Mouse (Mus musculus) bone marrow, adult 2 months (tissue): Measurements from ENCODE around the gene Chrnb4. TPM values are rescaled to one million over a fixed set of nuclear protein-coding genes. Genes with fewer than 3 reads are reported as not detected.

Source experiments
- H3K27ac ChIP-seq: fragments of 200-500 bp; 2 replicates; pipeline ENCODE4 v1.5.1; 2012; ENCODE audit warnings: low read depth, mild to moderate bottlenecking, control low read depth, inconsistent platforms, low read length; ENCODE audit not compliant: control insufficient read depth, poor library complexity, insufficient read depth
- H3K4me1 ChIP-seq: fragments of 200-500 bp; 2 replicates; pipeline ENCODE4 v1.6.1; 2011; ENCODE audit warnings: low read length; ENCODE audit not compliant: control insufficient read depth, insufficient read depth
- H3K4me3 ChIP-seq: fragments of 200-500 bp; replicated peaks from 2 replicates; pipeline ENCODE3; 2011; ENCODE audit warnings: mild to moderate bottlenecking, low read depth, low read length, control low read depth; ENCODE audit not compliant: control insufficient read depth
- CTCF ChIP-seq: fragments of 200-500 bp; IDR thresholded peaks from 2 replicates; pipeline ENCODE4 v1.5.1; 2011; ENCODE audit warnings: low read length, control low read depth; ENCODE audit not compliant: control insufficient read depth, insufficient read depth
- POLR2A ChIP-seq: fragments of 200-500 bp; IDR thresholded peaks from 2 replicates; pipeline ENCODE4 v1.6.1; 2011; ENCODE audit warnings: low read depth, mild to moderate bottlenecking, control low read depth, low read length, borderline replicate concordance; ENCODE audit not compliant: control insufficient read depth
- WGBS: fragments of 180-500 bp; shearing (Covaris S2); methylation state at CpG from one replicate; pipeline ENCODE4 v1.1.7; 2018; 5-methylcytosine and 5-hydroxymethylcytosine counted together
- polyA plus RNA-seq: library from polyadenylated mRNA; stranded (reverse); fragments of >200 nt; gene quantifications from 2 replicates; pipeline ENCODE4 v1.2.4, GENCODE M21; 2011; ENCODE audit warnings: low replicate concordance; ENCODE audit not compliant: missing spikeins, insufficient read depth, insufficient read length

Gene Chrnb4
- polyA plus RNA-seq, 1 experiment = not detected

GRCm38 (mm10) chr9:55058067-55058466 lies 9.5 kb upstream of the Chrnb4 start:
- no peak overlapping the region for H3K4me3 ChIP-seq
- H3K27ac ChIP-seq = no peak overlapping the region
- WGBS = 80% methylated on average over 4 of the region's 4 CpGs
- TF ChIP-seq CTCF = no peak
- no peak for TF ChIP-seq POLR2A
- no peaks in the 10 kb centered on the region for H3K4me1 ChIP-seq

GRCm38 (mm10) chr9:55055386-55055930 lies 6.9 kb upstream of the Chrnb4 start:
- WGBS = 84% methylated on average over 2 of the region's 2 CpGs
- Histone ChIP-seq H3K27ac (no peak overlapping the region), H3K4me3 (no peak overlapping the region), H3K4me1 (no peaks in the 10 kb centered on the region)
- no peak for TF ChIP-seq POLR2A
- TF ChIP-seq CTCF = no peak

GRCm38 (mm10) chr9:55046764-55047163 lies 1.8 kb downstream of the Chrnb4 start:
- Histone ChIP-seq H3K4me3 (no peak overlapping the region), H3K27ac (no peak overlapping the region), H3K4me1 (no peaks in the 10 kb centered on the region)
- 0% methylated on average over 3 of the region's 3 CpGs for WGBS
- TF ChIP-seq POLR2A = no peak
- TF ChIP-seq CTCF = no peak

GRCm38 (mm10) chr9:55045001-55045400 lies 3.6 kb downstream of the Chrnb4 start:
- 69% methylated on average over 2 of the region's 2 CpGs for WGBS
- H3K4me1 ChIP-seq = no peaks in the 10 kb centered on the region
- TF ChIP-seq CTCF = no peak
- no peak for TF ChIP-seq POLR2A
- H3K4me3 ChIP-seq = no peak overlapping the region
- H3K27ac ChIP-seq = no peak overlapping the region

GRCm38 (mm10) chr9:55043688-55044087 lies 4.9 kb downstream of the Chrnb4 start:
- WGBS = 76% methylated on average over 8 of the region's 8 CpGs
- TF ChIP-seq CTCF (no peak), POLR2A (no peak)

GRCm38 (mm10) chr9:55041389-55041788 lies 7.2 kb downstream of the Chrnb4 start:
- WGBS = 93% methylated on average over 2 of the region's 2 CpGs
- Histone ChIP-seq H3K27ac (no peak overlapping the region), H3K4me3 (no peak overlapping the region), H3K4me1 (no peaks in the 10 kb centered on the region; the same call in 1 of the 2 replicates)
- no peak for TF ChIP-seq CTCF
- no peak for TF ChIP-seq POLR2A

More at GRCm38 (mm10) chr9:55043688-55044087, 4.9 kb downstream of the Chrnb4 start:
- Histone ChIP-seq H3K27ac (no peak overlapping the region), H3K4me3 (no peak overlapping the region), H3K4me1 (no peaks in the 10 kb centered on the region; the same call in 1 of the 2 replicates)

- Histone ChIP-seq H3K4me1 (no peaks in the 10 kb centered on the region; the same call in 1 of the 2 replicates), H3K27ac (no peak overlapping the region), H3K4me3 (no peak overlapping the region)
- WGBS = 72% methylated on average over 5 of the region's 5 CpGs
- TF ChIP-seq POLR2A (no peak), CTCF (no peak)
These were observed 8.6 kb downstream of the Chrnb4 start for GRCm38 (mm10) chr9:55039983-55040382.

- Histone ChIP-seq H3K27ac (no peak overlapping the region), H3K4me3 (no peak overlapping the region), H3K4me1 (no peaks in the 10 kb centered on the region; the same call in 1 of the 2 replicates)
- TF ChIP-seq CTCF = no peak
- TF ChIP-seq POLR2A = no peak
- WGBS = 79% methylated on average over 8 of the region's 8 CpGs
These were observed 9.6 kb downstream of the Chrnb4 start for GRCm38 (mm10) chr9:55038948-55039347.
